Mouse (Mus musculus) brain, embryonic 14.5 days (tissue): Measurements from ENCODE around the gene Abcc2.

Source experiments
- CTCF ChIP-seq: fragments of 200-500 bp; IDR thresholded peaks from 2 replicates; pipeline ENCODE4 v1.5.1; 2012; ENCODE audit warnings: inconsistent platforms, mild to moderate bottlenecking, moderate library complexity, borderline replicate concordance; ENCODE audit not compliant: insufficient read depth, insufficient read length; ENCODE audit errors: extremely low read depth
- POLR2A ChIP-seq: fragments of 200-500 bp; IDR thresholded peaks from 2 replicates; pipeline ENCODE4 v1.6.1; 2012; ENCODE audit warnings: mild to moderate bottlenecking, inconsistent platforms, borderline replicate concordance; ENCODE audit not compliant: poor library complexity, insufficient read depth, insufficient read length, severe bottlenecking; ENCODE audit errors: extremely low read depth

GRCm38 (mm10) chr19:43809331-43809730, 27.3 kb downstream of the Abcc2 start:
- no peak for TF ChIP-seq CTCF
- TF ChIP-seq POLR2A = no peak
